Mouse (Mus musculus): ENCODE results near the gene Xpo4. TPM values are rescaled to one million over a fixed set of nuclear protein-coding genes. Genes with fewer than 3 reads are reported as not detected.

Gene Xpo4
- polyA plus RNA-seq, 1 experiment: 8.9 TPM

DNA sequence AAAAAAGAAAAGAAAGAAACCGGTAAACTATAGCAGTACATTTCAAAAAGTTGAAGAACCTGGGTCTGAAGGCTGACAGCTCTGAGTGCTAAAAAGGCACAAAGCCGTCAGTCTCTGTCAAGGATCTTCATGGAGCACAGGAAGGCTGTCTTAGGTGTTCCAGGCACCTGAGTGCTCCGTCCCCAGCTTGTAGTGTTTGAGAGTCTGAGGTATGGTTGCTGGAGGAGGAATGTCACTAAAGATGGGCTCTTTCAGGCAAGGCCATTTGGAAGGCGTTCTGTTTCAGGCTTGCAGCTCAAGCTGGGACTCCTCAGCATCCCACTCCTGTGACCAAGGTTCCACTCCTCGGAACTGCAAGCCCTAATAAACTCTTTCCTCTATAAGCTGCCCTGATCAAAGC lies 22.2 kb upstream of the Xpo4 start:
- H3K4me1 ChIP-seq (ENCODE audit: control insufficient read depth, insufficient read depth, low read length): no peaks in the 10 kb centered on the region
- no peak overlapping the region for H3K27ac ChIP-seq (ENCODE audit: insufficient read depth, low read depth, low read length)
- no peak overlapping the region for H3K4me3 ChIP-seq (ENCODE audit: insufficient read depth, low read length)
- no peak for TF ChIP-seq CTCF (IDR thresholded peaks at IDR 0.05; ENCODE audit: low read depth, low read length)
- TF ChIP-seq POLR2A (IDR thresholded peaks at IDR 0.05; ENCODE audit: borderline replicate concordance, low read depth, low read length): no peak

DNA sequence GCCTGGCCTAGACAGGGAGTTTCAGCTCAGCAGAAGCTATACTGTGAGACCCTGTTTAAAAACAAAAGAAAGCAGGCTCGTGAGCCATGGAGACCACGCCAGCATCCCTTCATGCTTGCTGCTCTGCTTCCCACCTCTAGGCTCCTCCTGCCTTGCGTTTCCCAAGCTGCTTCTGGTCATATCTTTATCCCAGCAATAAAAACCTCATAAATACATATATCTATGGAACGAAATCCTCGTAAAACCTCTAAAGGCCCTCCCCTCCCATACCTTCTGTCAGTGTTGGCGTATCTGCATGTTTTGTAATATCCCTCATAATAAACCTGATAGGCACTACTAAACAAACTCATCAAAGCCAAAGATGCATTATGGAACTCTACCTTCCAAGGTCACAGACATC lies 21.4 kb upstream of the Xpo4 start:
- TF ChIP-seq POLR2A (IDR thresholded peaks at IDR 0.05; ENCODE audit: borderline replicate concordance, low read depth, low read length) (no peak), CTCF (IDR thresholded peaks at IDR 0.05; ENCODE audit: low read depth, low read length) (no peak)
- Histone ChIP-seq H3K27ac (ENCODE audit: insufficient read depth, low read depth, low read length) (no peak overlapping the region), H3K4me3 (ENCODE audit: insufficient read depth, low read length) (no peak overlapping the region), H3K4me1 (ENCODE audit: control insufficient read depth, insufficient read depth, low read length) (no peaks in the 10 kb centered on the region)

DNA sequence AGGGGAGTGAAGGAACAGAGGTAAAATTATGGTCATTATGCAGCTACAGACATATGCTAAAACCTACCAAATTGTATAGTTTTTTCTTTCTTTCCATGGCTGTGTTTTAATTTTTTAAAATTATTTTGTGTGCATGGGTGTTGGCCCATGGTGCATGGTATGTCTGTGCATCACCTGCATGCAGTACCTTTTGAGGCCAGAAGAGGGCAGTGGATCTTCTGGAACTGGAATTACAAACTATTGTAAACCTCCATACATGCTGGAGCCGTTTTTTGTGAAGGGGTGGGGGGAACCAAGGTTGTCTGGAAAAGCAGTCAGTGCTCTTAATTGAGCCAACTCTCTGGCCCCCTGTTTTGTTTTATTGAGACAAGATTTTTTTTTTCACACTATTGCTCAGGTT lies 19.3 kb upstream of the Xpo4 start:
- TF ChIP-seq CTCF (IDR thresholded peaks at IDR 0.05; ENCODE audit: low read depth, low read length) (peak; percentile 47; the same call in 1 of the 2 replicates), POLR2A (IDR thresholded peaks at IDR 0.05; ENCODE audit: borderline replicate concordance, low read depth, low read length) (no peak)
- H3K4me3 ChIP-seq (ENCODE audit: insufficient read depth, low read length): no peak overlapping the region
- no peaks in the 10 kb centered on the region for H3K4me1 ChIP-seq (ENCODE audit: control insufficient read depth, insufficient read depth, low read length)

DNA sequence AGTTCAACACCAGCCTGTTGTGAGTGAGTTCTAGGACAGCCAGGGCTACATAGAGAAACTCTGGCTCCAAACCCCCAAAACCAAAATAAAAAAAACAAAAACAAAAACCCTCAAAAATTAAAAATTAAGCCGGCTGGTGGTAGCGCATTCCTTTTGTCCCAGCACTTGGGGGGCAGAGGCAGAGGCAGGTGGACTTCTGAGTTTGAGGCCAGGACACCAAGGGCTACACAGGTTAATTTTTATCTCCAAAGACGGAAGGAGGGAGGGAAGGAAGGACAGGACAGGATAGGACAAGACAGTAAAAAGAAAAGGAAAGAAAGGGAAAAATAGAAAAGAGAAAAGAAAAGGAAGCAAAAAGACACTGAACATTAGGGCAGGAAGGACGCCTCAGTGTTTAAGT lies 17.5 kb upstream of the Xpo4 start:
- no peaks in the 10 kb centered on the region for H3K4me1 ChIP-seq (ENCODE audit: control insufficient read depth, insufficient read depth, low read length)
- no peak overlapping the region for H3K4me3 ChIP-seq (ENCODE audit: insufficient read depth, low read length)
- TF ChIP-seq CTCF (IDR thresholded peaks at IDR 0.05; ENCODE audit: low read depth, low read length): no peak
- no peak for TF ChIP-seq POLR2A (IDR thresholded peaks at IDR 0.05; ENCODE audit: borderline replicate concordance, low read depth, low read length)
- H3K27ac ChIP-seq (ENCODE audit: insufficient read depth, low read depth, low read length): no peak overlapping the region

More for the DNA sequence above, 19.3 kb upstream of the Xpo4 start:
- H3K27ac ChIP-seq (ENCODE audit: insufficient read depth, low read depth, low read length): no peak overlapping the region

DNA sequence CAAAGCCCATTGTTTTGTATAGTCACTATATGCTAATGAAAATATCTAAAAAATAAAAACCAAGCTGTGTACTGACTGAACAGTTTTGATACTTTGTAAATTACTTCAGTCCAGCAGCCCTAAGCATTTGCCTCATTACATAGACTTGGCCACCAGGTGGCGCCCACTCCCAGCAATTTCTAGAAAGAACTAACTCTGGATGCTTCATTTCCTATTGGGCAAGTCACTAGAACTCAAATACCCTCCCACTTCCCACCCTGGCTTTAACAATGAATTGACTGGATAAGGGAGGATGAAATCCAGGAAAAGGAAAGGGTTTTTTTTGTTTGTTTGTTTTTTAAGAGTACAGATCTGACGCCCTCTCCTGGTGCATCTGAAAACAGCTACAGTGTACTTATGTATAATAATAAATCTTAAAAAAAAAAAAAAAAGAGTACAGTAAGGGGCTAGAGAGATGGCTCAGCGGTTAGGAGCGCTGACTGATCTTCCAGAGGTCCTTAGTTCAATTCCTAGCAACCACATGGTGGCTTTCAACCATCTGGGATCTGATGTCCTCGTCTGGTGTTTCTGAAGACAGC lies 14.8 kb upstream of the Xpo4 start:
- peak; percentile 65 for TF ChIP-seq CTCF (IDR thresholded peaks at IDR 0.05; ENCODE audit: low read depth, low read length)
- TF ChIP-seq POLR2A (IDR thresholded peaks at IDR 0.05; ENCODE audit: borderline replicate concordance, low read depth, low read length): no peak
- peaks cover 3% of the 10 kb centered on the region; the same call in 1 of the 2 replicates for H3K4me1 ChIP-seq (ENCODE audit: control insufficient read depth, insufficient read depth, low read length)

DNA sequence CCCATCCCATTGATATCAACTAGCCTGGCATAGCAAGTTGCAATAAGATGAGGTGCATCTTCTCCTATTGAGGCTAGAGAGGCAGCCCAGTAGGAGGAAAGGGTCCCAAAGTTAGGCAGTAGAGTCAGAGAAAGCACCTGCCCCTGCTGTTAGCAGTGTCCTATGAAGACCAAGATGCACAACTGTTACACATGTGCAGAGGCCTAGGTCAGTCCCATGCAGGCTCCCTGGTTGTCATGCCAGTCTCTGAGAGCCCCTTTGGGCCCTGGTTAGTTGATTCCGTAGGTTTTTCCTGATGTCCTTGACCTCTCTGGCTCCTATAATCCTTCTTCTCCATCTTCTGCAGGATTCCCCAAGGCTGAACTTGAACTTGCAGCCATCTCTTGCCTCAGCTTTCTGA lies 14.3 kb upstream of the Xpo4 start:
- no peak for TF ChIP-seq POLR2A (IDR thresholded peaks at IDR 0.05; ENCODE audit: borderline replicate concordance, low read depth, low read length)
- TF ChIP-seq CTCF (IDR thresholded peaks at IDR 0.05; ENCODE audit: low read depth, low read length): no peak
- no peak overlapping the region for H3K27ac ChIP-seq (ENCODE audit: insufficient read depth, low read depth, low read length)
- no peak overlapping the region for H3K4me3 ChIP-seq (ENCODE audit: insufficient read depth, low read length)
- H3K4me1 ChIP-seq (ENCODE audit: control insufficient read depth, insufficient read depth, low read length): peaks cover 3% of the 10 kb centered on the region; the same call in 1 of the 2 replicates

More for the DNA sequence above, 14.8 kb upstream of the Xpo4 start:
- Histone ChIP-seq H3K27ac (ENCODE audit: insufficient read depth, low read depth, low read length) (no peak overlapping the region), H3K4me3 (ENCODE audit: insufficient read depth, low read length) (no peak overlapping the region)

DNA sequence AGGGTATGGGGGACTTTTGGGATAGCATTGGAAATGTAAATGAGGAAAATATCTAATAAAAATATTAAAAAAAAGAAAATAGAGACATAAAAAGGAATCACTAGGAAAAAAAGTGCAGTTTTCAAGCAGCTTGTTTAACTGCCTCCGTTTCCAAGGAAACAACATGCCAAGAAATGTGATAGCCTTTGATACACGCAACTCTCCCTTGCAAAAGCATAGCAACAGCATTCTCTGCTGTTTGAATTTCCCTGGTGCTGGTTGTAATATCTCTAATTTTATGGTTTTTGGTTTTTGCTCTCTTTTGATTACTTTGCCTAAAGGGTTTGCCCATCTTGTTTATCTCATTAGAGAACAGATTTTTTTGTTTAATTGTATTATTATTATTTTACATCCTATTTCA lies 10.3 kb upstream of the Xpo4 start:
- Histone ChIP-seq H3K4me1 (ENCODE audit: control insufficient read depth, insufficient read depth, low read length) (peaks cover 3% of the 10 kb centered on the region; the same call in 1 of the 2 replicates), H3K4me3 (ENCODE audit: insufficient read depth, low read length) (no peak overlapping the region), H3K27ac (ENCODE audit: insufficient read depth, low read depth, low read length) (no peak overlapping the region)
- TF ChIP-seq CTCF (IDR thresholded peaks at IDR 0.05; ENCODE audit: low read depth, low read length): no peak
- no peak for TF ChIP-seq POLR2A (IDR thresholded peaks at IDR 0.05; ENCODE audit: borderline replicate concordance, low read depth, low read length)

DNA sequence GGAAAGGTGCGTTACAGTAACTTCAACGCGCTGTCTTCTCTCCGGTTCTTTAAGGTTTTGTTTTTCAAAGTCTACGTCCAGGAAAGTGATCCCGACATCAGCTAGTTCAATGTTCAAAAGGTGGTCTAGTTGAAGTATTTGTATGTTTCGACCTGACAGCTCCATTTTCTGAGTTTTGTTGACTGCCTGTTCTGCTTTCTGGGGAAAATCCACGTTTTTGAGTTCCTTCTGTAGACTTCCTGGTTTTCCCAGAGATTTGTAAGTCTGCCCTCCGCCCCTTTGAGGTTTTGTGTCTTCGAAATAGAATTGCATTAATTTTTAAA lies 359 bp upstream of the Xpo4 start:
- Histone ChIP-seq H3K4me3 (ENCODE audit: insufficient read depth, low read length) (peak overlapping the region; percentile 82), H3K27ac (ENCODE audit: insufficient read depth, low read depth, low read length) (peak overlapping the region; percentile 64), H3K4me1 (ENCODE audit: control insufficient read depth, insufficient read depth, low read length) (peaks cover 21% of the 10 kb centered on the region)
- no peak for TF ChIP-seq POLR2A (IDR thresholded peaks at IDR 0.05; ENCODE audit: borderline replicate concordance, low read depth, low read length)
- TF ChIP-seq CTCF (IDR thresholded peaks at IDR 0.05; ENCODE audit: low read depth, low read length): no peak

DNA sequence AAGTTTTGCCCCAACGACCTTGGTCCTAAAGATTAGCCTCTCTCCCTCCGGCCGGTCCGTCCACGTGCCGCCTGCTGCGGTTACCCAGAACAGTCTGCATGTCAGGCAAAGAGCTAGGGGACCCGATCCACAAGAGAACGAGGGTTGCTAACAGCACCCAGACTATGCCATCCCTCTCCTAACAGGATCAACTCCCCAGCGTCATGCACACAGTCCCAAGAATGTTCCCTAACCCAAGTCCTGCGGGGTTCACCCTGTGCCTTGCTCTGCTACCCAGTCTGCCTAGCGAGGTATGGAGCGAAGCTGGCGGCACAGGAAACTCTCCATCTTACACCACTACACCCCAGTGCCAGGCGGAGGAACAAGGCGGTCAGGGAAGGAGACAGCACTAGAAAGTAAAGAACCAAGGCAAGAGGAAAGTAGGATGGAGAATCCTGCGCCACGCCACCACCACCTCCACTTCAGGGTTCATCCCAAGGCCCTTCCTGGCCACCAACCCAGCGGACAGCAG lies 864 bp downstream of the Xpo4 start:
- H3K4me3 ChIP-seq (ENCODE audit: insufficient read depth, low read length): peak overlapping the region; percentile 82
- no peak for TF ChIP-seq CTCF (IDR thresholded peaks at IDR 0.05; ENCODE audit: low read depth, low read length)
- no peak for TF ChIP-seq POLR2A (IDR thresholded peaks at IDR 0.05; ENCODE audit: borderline replicate concordance, low read depth, low read length)
- H3K27ac ChIP-seq (ENCODE audit: insufficient read depth, low read depth, low read length): peak overlapping the region; percentile 54
- H3K4me1 ChIP-seq (ENCODE audit: control insufficient read depth, insufficient read depth, low read length): peaks cover 25% of the 10 kb centered on the region

DNA sequence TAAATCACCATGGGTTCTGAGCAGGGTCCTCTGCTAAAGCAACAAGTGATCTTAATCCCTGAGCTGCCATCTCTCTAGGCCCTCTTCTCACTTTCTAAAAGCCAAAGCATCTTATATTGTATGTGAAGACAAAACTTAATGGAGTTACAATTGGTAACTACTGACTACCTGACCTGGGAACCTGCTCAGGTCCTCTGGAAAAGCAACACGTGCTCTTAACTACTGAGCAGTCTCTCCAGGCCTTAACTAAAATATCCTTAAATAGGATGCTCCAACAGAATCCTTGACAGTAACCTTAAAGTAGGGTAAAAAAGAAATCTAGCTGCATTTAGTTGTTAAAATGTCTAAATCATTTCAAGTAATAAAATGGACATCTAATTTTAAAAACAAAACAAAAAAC lies 1.6 kb downstream of the Xpo4 start:
- Histone ChIP-seq H3K4me3 (ENCODE audit: insufficient read depth, low read length) (peak overlapping the region; percentile 46), H3K4me1 (ENCODE audit: control insufficient read depth, insufficient read depth, low read length) (peaks cover 25% of the 10 kb centered on the region), H3K27ac (ENCODE audit: insufficient read depth, low read depth, low read length) (no peak overlapping the region)
- no peak for TF ChIP-seq POLR2A (IDR thresholded peaks at IDR 0.05; ENCODE audit: borderline replicate concordance, low read depth, low read length)

Measured in bone marrow macrophage, adult 2 months (primary cell).